Mouse (Mus musculus) heart, embryonic 15.5 days (tissue): ENCODE measurements around the gene Bmp10. TPM values are rescaled to one million over a fixed set of nuclear protein-coding genes. Genes with fewer than 3 reads are reported as not detected.

Experiments
- ATAC-seq: fragments of 200-750 bp; cut with Nextera tagmentation; replicated peaks from 2 replicates; pipeline ENCODE4 v1.8.0; 2017; ENCODE audit warnings: low read depth, moderate TSS enrichment; ENCODE audit not compliant: insufficient number of reproducible peaks, insufficient read depth, low FRiP score
- H3K27ac ChIP-seq: fragments of 300-500 bp; sonication (generic); 2 replicates; pipeline ENCODE4 v1.5.1; 2015; ENCODE audit warnings: mild to moderate bottlenecking, inconsistent platforms
- H3K27me3 ChIP-seq: fragments of 300-500 bp; sonication (generic); 2 replicates; pipeline ENCODE4 v1.6.1; 2015; ENCODE audit warnings: inconsistent platforms
- H3K36me3 ChIP-seq: fragments of 300-500 bp; sonication (generic); 2 replicates; pipeline ENCODE4 v1.6.1; 2015; ENCODE audit warnings: mild to moderate bottlenecking, inconsistent platforms
- H3K4me1 ChIP-seq: fragments of 300-500 bp; sonication (generic); replicated peaks from 2 replicates; pipeline ENCODE4 v1.6.1; 2015; ENCODE audit warnings: inconsistent platforms
- H3K4me2 ChIP-seq: fragments of 300-500 bp; sonication (generic); 2 replicates; pipeline ENCODE4 v1.6.1; 2015; ENCODE audit warnings: inconsistent platforms, mild to moderate bottlenecking, moderate library complexity
- H3K4me3 ChIP-seq: fragments of 300-500 bp; sonication (generic); 2 replicates; pipeline ENCODE4 v1.5.1; 2015; ENCODE audit warnings: mild to moderate bottlenecking, inconsistent platforms
- H3K9ac ChIP-seq: fragments of 300-500 bp; sonication (generic); 2 replicates; pipeline ENCODE4 v1.6.1; 2015; ENCODE audit warnings: mild to moderate bottlenecking, inconsistent platforms
- H3K9me3 ChIP-seq: fragments of 300-500 bp; sonication (generic); replicated peaks from 2 replicates; pipeline ENCODE4 v1.6.1; 2016; ENCODE audit warnings: inconsistent platforms
- WGBS: fragments of 180-500 bp; shearing (Covaris S2); methylation state at CpG from one replicate; pipeline ENCODE4 v1.1.7; 2015; ENCODE audit warnings: mixed read lengths; 5-methylcytosine and 5-hydroxymethylcytosine counted together
- polyA plus RNA-seq: library from polyadenylated mRNA; unstranded; fragments of >200 nt; fragmentation: Nextera tagmentation; extraction: Ambion mirVana; gene quantifications from 2 replicates; pipeline ENCODE4 v1.2.1, GENCODE M21; 2015

Gene Bmp10
- polyA plus RNA-seq, 1 experiment from 2014 or later, result 3.1 TPM

GRCm38 (mm10) chr6:87399886-87400566 lies 28.8 kb upstream of the Bmp10 start:
- peaks cover 41% of the 10 kb centered on the region for H3K27me3 ChIP-seq
- H3K36me3 ChIP-seq, result no peaks in the 10 kb centered on the region
- H3K9ac ChIP-seq, result no peak overlapping the region
- no peaks in the 10 kb centered on the region for H3K9me3 ChIP-seq
- H3K4me1 ChIP-seq, result peaks cover 25% of the 10 kb centered on the region
- no peak overlapping the region for H3K27ac ChIP-seq
- ATAC-seq, result no peak
- WGBS, result 33% methylated on average over 4 of the region's 4 CpGs
- H3K4me3 ChIP-seq, result no peak overlapping the region
- H3K4me2 ChIP-seq, result no peak overlapping the region

DNA sequence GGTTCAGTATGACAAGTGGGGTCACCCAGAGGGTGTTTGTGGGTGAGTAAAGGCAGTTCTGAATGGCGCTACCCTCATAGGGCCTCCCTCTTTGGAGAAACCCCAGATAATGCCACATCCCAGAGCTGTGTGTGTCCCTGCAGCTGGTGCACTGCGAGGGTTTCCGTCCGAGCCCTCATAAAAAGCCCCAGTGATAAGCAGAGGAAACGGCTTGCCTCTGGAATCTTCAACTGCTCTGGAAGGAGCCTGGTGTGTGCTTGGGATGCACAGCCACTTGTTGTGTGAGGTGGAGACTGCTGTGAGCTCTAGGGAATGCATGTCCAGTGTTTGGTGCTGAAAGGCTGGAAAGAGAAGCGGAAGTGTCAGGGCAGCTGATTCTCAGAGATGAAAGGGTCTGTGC lies 27.3 kb upstream of the Bmp10 start:
- no peak overlapping the region for H3K4me2 ChIP-seq
- 31% methylated on average over 6 of the region's 6 CpGs for WGBS
- no peaks in the 10 kb centered on the region for H3K9me3 ChIP-seq
- no peak overlapping the region for H3K9ac ChIP-seq
- no peaks in the 10 kb centered on the region for H3K36me3 ChIP-seq
- no peak for ATAC-seq
- H3K27me3 ChIP-seq, result peaks cover 30% of the 10 kb centered on the region
- H3K27ac ChIP-seq, result no peak overlapping the region
- H3K4me1 ChIP-seq, result peaks cover 21% of the 10 kb centered on the region
- H3K4me3 ChIP-seq, result no peak overlapping the region

DNA sequence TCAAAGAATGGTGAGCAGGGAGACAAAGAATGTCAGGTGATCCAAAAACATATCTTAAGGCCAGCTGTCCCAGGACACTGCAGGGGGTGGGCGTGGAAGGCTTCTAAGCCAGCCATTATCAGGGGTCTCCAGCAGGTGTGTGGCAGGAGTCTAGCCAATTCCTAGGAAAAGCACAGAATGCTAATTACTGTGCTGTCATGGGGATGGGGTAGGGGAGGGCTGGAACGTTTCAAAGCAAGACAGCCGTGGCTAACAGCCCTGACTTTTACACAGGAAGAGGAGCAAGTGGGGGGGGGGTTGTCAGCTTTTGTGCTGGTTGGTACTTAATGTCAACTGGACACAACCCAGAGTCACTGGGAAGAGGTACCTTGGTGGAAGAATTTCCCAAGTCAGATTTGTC lies 16.8 kb upstream of the Bmp10 start:
- no peak overlapping the region for H3K4me2 ChIP-seq
- H3K9ac ChIP-seq, result no peak overlapping the region
- no peaks in the 10 kb centered on the region for H3K4me1 ChIP-seq
- no peak for ATAC-seq
- peaks cover 45% of the 10 kb centered on the region for H3K27me3 ChIP-seq
- no peaks in the 10 kb centered on the region for H3K36me3 ChIP-seq
- WGBS, result 46% methylated on average over 3 of the region's 3 CpGs
- H3K27ac ChIP-seq, result no peak overlapping the region
- no peaks in the 10 kb centered on the region for H3K9me3 ChIP-seq
- no peak overlapping the region for H3K4me3 ChIP-seq

GRCm38 (mm10) chr6:87422304-87422703 lies 6.5 kb upstream of the Bmp10 start:
- no peak overlapping the region for H3K9ac ChIP-seq
- peaks cover 35% of the 10 kb centered on the region for H3K4me1 ChIP-seq
- no peaks in the 10 kb centered on the region for H3K36me3 ChIP-seq
- H3K9me3 ChIP-seq, result no peaks in the 10 kb centered on the region
- no peak overlapping the region for H3K27ac ChIP-seq
- ATAC-seq, result no peak
- H3K4me3 ChIP-seq, result no peak overlapping the region
- 25% methylated on average over 7 of the region's 7 CpGs for WGBS
- peak overlapping the region; percentile 14 for H3K4me2 ChIP-seq
- peaks cover 71% of the 10 kb centered on the region for H3K27me3 ChIP-seq

DNA sequence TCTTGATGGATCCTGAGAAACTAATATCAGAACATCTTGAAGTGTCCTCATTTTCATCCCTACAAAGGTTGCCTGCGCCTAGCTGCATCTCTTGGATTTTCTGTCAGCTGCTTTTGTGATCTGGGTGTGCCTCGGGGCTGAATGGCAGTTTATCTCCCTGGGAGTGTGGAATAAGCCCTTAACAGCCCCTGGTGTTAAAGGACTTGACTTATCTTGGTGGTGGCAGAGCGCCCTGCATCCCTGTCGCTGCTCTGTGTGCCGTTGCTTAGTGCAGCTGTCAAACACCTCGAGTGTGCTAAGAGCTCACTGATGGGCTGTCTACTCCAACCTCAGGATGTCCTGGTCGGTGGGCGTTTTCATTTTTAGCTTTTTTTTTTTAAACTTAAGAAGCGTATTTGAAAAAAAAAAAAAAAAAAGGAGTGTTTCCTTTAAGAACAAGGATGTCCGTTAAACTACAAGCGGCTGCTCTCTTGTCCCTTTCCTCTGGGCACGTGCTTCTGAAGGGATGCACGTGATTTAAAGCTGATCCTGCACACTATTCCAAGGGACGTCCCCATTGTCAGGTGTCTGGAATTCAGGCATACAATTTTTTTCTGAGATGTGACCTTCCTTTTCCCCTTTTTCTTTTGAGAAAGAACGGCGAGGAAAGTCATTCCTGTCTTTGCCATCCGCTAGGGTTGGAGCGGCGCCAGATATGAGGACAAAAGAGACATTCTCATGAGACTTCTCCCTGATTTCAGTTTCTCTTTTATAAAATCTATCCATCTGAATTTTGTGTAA lies 4.6 kb upstream of the Bmp10 start:
- H3K4me2 ChIP-seq, result peak overlapping the region; percentile 52
- peak overlapping the region; percentile 22; the same call in 1 of the 2 replicates for H3K4me3 ChIP-seq
- H3K36me3 ChIP-seq, result no peaks in the 10 kb centered on the region
- peaks cover 69% of the 10 kb centered on the region for H3K27me3 ChIP-seq
- no peak overlapping the region for H3K9ac ChIP-seq
- H3K4me1 ChIP-seq, result peaks cover 40% of the 10 kb centered on the region
- no peaks in the 10 kb centered on the region for H3K9me3 ChIP-seq
- peak; percentile 77 for ATAC-seq
- 25% methylated on average over 19 of the region's 19 CpGs for WGBS
- no peak overlapping the region for H3K27ac ChIP-seq

DNA sequence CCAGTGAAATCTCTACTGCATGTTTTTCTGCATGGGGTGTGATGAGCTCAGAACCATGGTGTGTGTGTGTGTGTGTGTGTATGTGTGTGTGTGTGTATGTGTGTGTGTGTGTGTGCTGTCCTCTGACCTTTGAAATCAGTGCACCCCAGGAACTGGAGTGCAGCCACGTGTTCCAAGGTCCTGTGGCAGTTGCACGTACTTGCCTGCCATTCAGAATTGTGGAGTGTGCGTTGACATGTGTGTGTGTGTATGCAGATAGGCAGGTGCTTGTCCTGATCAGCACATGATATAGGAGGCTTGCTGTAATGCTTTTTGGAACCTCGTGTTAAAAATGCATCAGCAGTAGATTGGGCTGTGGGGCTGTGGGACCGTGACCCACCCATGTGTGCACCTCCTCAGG lies 1.8 kb upstream of the Bmp10 start:
- WGBS, result 50% methylated on average over 5 of the region's 5 CpGs
- Histone ChIP-seq H3K4me1 (peaks cover 32% of the 10 kb centered on the region), H3K9me3 (no peaks in the 10 kb centered on the region), H3K27ac (peak overlapping the region; percentile 20; the same call in 1 of the 2 replicates), H3K9ac (no peak overlapping the region), H3K27me3 (peaks cover 71% of the 10 kb centered on the region), H3K4me2 (no peak overlapping the region), H3K36me3 (no peaks in the 10 kb centered on the region), H3K4me3 (no peak overlapping the region)
- no peak for ATAC-seq

- H3K4me1 ChIP-seq, result peaks cover 25% of the 10 kb centered on the region
- 51% methylated on average over 8 of the region's 8 CpGs for WGBS
- peaks cover 70% of the 10 kb centered on the region for H3K27me3 ChIP-seq
- no peaks in the 10 kb centered on the region for H3K9me3 ChIP-seq
- peak overlapping the region; percentile 20; the same call in 1 of the 2 replicates for H3K27ac ChIP-seq
- H3K4me2 ChIP-seq, result no peak overlapping the region
- no peak overlapping the region for H3K4me3 ChIP-seq
- no peaks in the 10 kb centered on the region for H3K36me3 ChIP-seq
- no peak overlapping the region for H3K9ac ChIP-seq
- ATAC-seq, result no peak
Observed at GRCm38 (mm10) chr6:87427616-87428015, 1.2 kb upstream of the Bmp10 start.

GRCm38 (mm10) chr6:87435791-87436190 lies 7.0 kb downstream of the Bmp10 start:
- 85% methylated on average over 2 of the region's 3 CpGs for WGBS
- H3K4me1 ChIP-seq, result peaks cover 16% of the 10 kb centered on the region
- H3K36me3 ChIP-seq, result no peaks in the 10 kb centered on the region
- H3K4me2 ChIP-seq, result no peak overlapping the region
- no peak overlapping the region for H3K4me3 ChIP-seq
- H3K9me3 ChIP-seq, result no peaks in the 10 kb centered on the region
- H3K27ac ChIP-seq, result no peak overlapping the region
- H3K9ac ChIP-seq, result no peak overlapping the region
- peaks cover 42% of the 10 kb centered on the region for H3K27me3 ChIP-seq
- no peak for ATAC-seq

- H3K36me3 ChIP-seq, result no peaks in the 10 kb centered on the region
- ATAC-seq, result no peak
- 27% methylated on average over 8 of the region's 8 CpGs for WGBS
- H3K27ac ChIP-seq, result peak overlapping the region; percentile 44
- H3K27me3 ChIP-seq, result peaks cover 33% of the 10 kb centered on the region
- H3K9me3 ChIP-seq, result no peaks in the 10 kb centered on the region
- peak overlapping the region; percentile 40 for H3K4me2 ChIP-seq
- H3K9ac ChIP-seq, result no peak overlapping the region
- H3K4me3 ChIP-seq, result peak overlapping the region; percentile 4; the same call in 1 of the 2 replicates
- peaks cover 23% of the 10 kb centered on the region for H3K4me1 ChIP-seq
Observed at GRCm38 (mm10) chr6:87436745-87437144, 8.0 kb downstream of the Bmp10 start.

DNA sequence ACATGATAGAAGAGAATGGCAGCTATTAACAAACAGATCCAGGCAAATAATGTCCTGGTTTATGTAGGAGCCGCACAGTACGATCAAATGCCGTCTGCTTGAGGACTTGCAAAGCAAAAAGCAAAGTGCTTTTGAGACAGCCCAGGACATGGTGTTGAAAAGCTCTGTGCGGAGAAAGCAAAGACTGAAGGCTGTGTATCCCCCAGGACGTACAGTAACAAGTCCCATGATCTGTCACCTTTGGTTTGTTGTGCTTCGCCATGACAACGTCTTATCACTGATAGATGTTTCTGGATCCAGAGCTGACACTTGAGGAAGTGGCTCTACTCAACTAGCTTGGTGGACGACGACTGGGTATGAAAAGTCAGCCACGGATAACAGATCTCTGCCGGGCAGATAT lies 14.5 kb downstream of the Bmp10 start:
- ATAC-seq, result peak; percentile 73; the same call in 1 of the 2 replicates
- Histone ChIP-seq H3K4me1 (peaks cover 18% of the 10 kb centered on the region), H3K27ac (0 out of 2 replicates have a peak overlapping the region, but pooled peaks have one; percentile 48), H3K27me3 (peaks cover 58% of the 10 kb centered on the region), H3K36me3 (no peaks in the 10 kb centered on the region), H3K9me3 (no peaks in the 10 kb centered on the region), H3K4me2 (0 out of 2 replicates have a peak overlapping the region, but pooled peaks have one; percentile 4), H3K9ac (no peak overlapping the region), H3K4me3 (no peak overlapping the region)
- 27% methylated on average over 11 of the region's 11 CpGs for WGBS

- H3K4me1 ChIP-seq, result peaks cover 27% of the 10 kb centered on the region
- H3K9ac ChIP-seq, result no peak overlapping the region
- no peaks in the 10 kb centered on the region for H3K9me3 ChIP-seq
- no peak overlapping the region for H3K4me2 ChIP-seq
- peaks cover 58% of the 10 kb centered on the region for H3K27me3 ChIP-seq
- H3K36me3 ChIP-seq, result no peaks in the 10 kb centered on the region
- no peak overlapping the region for H3K27ac ChIP-seq
- 47% methylated on average over 7 of the region's 7 CpGs for WGBS
- no peak overlapping the region for H3K4me3 ChIP-seq
- no peak for ATAC-seq
Observed at GRCm38 (mm10) chr6:87445222-87445621, 16.4 kb downstream of the Bmp10 start.
